Mouse (Mus musculus): ENCODE results near the gene Pnpo.

Gene Pnpo

DNA sequence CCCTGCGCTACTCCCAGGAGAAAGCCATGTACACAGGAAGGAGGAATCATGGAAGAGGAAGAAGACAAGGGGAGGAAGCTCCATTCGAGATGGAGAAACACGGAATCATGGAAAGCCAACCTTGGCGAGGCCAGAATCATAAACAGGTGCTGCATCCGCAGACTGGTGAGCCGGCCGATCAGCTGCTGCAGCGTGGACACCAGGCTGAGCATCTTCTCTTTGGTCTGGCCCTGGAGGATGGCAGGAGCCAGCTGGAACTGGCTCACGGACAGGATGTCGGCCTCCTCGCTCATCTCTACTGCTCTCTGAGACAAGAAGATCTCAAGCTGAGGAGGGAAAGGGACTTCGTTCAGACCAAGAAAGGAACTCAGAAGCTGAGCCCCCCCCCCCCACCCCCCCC, 35.2 kb downstream of the Pnpo start:
- in situ Hi-C loops (cut with MboI, MseI): no loop called here

DNA sequence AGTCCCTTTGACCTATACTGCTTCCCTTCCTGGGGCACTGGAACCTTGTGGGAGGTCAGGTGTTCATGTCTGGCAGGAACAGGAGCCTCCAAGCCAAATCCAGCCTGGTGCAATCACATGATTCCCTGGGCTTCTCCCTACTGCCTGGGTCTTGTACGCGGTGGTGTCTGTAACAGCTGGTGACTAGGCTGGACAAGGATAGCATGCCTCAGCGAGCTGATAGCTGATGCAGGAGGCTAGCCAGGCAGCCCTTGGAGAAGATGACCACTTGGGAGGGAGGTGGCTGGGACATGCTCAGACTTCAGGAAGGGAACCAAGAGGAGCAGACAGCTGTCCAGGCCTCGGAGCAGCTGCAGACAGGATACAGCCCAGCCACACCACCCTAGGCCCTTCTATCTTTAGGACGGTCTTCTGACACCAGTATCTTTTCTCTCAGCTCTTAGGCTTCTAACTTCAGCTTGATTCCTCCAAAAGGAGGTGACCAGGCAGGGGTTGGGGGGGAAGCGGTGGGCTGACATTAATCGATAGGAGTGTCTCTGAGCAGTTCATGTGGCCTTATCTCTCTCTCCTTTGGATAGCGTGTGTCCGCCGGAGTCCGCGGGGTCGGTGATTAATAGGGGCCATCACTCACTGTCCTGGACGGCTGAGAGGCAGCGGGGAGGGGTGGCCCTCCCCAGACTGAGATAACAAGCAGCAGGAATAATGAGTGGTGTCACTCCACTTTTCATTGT, 37.2 kb downstream of the Pnpo start:
- in situ Hi-C loops (cut with MboI, MseI): no loop called here

DNA sequence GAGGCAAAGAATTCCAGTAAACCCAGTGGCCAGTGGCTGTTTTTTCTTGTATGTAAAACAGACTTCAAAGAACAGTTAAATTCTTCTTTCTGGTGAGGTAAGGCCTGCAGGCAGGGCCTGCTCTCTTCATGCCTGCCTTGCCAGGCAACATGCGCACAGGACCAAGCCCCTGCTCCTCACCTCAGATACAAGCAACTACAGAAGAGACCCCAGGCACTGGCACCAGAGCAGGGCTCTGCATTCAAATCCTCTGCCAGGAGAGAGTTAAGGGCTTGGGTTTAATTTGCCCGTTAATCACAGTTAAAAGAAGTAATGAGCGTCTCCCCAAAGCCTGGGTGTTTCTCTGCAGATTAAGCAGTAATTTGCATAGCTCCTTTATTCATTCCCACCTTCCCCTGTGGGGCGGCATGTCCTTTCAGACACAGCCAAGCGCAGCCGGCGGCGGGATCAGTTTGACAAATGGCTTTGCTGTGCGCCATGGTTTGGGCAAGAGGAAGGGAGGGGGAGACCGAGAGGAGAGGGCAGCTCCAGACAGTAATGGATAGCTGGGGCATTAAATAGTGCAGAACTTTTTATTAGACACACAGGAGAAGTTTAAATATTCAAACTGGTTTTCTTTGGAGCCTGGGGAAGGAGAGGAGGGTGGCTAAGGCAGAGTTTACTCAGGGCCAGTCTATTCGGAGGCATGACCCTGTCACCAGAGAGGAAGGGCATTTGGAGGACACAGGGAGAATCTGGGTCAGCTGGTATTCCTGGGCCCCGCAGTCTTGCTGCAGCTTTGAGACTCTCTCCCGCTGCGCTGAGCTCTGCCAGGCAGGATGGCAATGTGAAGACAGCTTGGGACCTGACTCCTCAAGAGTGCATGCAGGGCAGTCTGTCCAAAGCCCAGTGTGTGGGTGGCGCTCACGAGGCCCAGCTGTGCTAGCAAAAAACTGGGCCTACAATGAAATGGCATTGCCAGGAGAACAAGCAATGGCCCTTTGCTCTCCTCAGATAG, 40.8 kb downstream of the Pnpo start:
- in situ Hi-C loops (cut with MboI, MseI): no loop called here

DNA sequence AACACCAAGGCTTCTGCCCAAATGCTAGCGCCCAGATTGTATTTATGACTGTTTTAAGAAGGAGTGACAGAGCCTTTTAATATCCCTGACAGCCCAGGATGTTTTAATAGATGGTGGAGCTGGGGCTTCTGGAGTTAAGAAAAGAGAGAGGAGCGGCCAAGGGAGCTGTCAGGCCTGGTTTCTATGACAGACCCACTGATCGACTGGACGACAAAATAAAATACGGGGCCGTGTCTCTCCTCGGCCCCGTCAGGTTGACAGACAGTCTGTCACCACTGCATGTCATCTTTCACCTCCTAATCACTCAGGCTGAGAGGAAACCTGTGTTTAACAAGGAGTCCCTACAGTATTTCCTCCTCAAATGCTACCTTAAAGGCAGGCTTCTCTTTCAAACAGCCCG, 42.5 kb downstream of the Pnpo start:
- in situ Hi-C loops (cut with MboI, MseI): no loop called here

DNA sequence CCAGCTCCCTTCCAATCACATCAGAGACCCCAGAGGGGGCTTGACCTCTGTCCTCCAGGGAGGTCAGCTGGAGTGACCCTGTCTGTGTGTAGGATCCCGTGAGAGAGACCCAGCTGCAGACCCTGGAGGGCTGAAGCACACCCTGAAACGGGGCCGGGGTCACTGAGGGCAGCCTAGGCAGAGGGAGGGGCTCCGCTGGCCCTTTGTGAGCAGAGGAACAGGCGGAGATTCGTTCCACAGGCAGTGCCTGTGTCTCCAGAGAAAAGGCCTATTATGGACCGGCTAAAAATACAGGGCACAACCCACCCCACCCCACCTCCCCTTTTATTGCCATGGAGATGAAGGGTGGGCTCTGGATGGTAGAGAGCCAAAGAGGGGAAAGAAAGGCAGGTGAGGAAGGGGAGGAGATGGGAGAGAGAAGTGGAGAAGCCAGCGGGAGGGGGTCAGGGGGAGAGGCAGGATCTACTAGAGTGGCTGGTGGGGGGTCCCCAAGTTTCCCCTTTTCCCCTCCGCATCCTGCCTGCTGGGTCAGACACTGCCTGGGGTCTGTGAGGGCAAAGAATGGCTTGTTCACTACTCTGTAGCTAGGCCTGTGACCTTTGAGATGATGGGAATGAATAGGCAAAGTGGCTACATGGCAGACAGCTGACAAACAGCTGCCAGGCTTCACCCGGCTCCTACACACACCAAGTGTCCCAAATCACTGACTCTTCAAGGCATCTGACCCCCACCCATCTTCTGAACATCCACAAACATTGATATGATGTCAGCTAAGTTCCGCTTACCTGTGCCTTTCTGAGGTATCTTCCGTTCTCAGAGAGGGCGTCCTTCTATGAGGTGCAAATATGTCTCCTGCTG, 44.1 kb downstream of the Pnpo start:
- in situ Hi-C loops (cut with MboI, MseI): no loop called here

DNA sequence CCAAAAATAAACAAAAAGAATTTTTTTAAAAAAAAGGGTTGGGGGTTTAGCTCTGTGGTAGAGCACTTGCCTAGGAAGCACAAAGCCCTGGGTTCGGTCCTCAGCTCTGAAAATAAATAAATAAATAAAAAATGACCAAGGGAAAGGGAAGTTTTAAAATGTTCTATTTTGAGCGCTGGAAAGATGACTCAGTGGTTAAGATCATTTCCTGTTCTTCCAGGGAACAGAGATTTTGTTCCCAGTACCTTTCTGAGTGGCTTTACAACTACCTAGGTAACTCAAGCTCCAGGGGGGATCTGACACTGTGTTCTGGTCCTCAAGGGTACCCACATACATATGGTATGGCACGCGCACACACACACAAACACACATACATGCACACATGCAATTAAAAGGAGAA, 47.9 kb downstream of the Pnpo start:
- in situ Hi-C loops (cut with MboI, MseI): no loop called here

DNA sequence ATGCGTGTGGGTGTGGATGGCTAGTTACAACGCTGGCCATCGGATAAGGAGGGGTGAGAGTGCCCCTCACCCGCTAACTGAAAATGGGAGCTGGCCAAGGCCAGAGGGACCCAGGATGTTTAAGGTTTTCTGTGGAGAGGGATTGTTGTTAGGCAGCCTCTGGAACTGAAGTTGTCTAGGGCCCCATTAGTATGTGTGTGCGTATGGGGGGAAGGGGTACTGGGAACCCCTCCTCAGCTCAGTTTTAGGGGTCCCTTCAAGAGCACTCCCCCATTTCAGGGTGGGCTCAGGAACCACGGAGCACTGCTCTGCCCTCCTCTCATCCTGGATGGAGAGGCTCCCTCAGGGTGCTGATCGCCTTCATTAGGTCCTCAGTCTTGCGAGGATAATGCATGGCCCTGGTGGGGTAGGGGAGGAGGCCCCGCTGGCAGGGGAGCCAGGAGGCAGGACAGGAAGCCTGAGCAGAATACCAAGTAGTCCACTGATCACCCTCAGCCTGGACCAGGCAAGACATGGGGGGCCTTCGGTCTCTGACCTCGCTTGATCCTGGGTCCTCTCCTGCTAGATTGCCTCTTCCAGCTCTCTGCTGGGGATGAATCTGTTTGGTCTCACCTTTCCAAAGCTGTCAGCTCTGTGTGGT, 50.5 kb downstream of the Pnpo start:
- in situ Hi-C loops (cut with MboI, MseI): no loop called here

DNA sequence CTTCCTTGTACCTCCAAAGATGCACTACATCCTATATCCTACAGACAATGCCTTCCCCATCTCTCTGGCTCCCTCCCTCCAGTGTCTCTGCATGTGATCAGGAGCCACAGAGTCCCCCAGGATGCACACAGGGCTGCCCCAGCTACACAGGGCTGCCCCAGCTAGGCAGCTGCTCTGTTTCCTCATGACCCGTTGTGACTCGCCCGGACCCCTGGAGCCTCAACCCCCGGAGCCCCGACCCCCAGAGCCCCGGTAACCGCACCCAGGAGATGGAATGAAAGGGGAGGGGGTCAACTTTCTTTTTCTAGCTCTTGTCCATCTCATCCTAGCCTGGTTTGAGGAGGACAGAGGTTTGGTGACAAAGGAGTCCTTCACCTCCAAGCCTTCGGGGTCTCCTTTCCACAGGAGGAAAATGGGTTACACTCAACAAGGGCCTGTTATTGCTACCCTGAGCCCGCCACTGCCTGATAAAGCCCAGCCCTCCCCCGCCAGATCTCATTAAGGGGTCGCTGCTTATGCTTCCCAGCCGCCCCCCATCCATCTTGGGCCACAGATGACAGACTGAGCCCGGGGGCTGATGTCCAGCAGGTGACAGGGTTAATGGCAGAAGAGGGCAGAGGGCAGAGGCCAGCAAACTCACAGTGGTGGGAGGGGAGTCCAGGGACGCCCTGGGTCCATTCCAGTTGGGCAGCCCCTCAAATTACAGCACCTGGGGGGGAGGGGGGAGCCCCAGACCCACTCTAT, 51.8 kb downstream of the Pnpo start:
- in situ Hi-C loops (cut with MboI, MseI): no loop called here

Data from regulatory T cell (primary cell).